Mouse (Mus musculus) forebrain, embryonic 16.5 days (tissue): ENCODE measurements around the gene Fam227a. TPM values are rescaled to one million over a fixed set of nuclear protein-coding genes. Genes with fewer than 3 reads are reported as not detected.
A peak's percentile ranks its signal among the peaks of the same experiment; 100 is the strongest.

Source experiments
- ATAC-seq: fragments of 200-750 bp; cut with Nextera tagmentation; 2 replicates; pipeline ENCODE4 v1.8.0; 2017; ENCODE audit warnings: mild to moderate bottlenecking, moderate library complexity
- H3K27ac ChIP-seq: fragments of 300-500 bp; sonication (generic); 2 replicates; pipeline ENCODE4 v1.5.1; 2014; ENCODE audit warnings: low read length, control low read depth
- H3K27me3 ChIP-seq: fragments of 300-500 bp; sonication (generic); replicated peaks from 2 replicates; pipeline ENCODE4 v1.6.1; 2014; ENCODE audit warnings: low read length; ENCODE audit not compliant: control insufficient read depth, insufficient read depth
- H3K36me3 ChIP-seq: fragments of 300-500 bp; sonication (generic); 2 replicates; pipeline ENCODE4 v1.6.1; 2014; ENCODE audit not compliant: control insufficient read depth, insufficient read depth
- H3K4me1 ChIP-seq: fragments of 300-500 bp; sonication (generic); replicated peaks from 2 replicates; pipeline ENCODE4 v1.6.1; 2014; ENCODE audit warnings: low read length; ENCODE audit not compliant: control insufficient read depth, insufficient read depth
- H3K4me2 ChIP-seq: fragments of 300-500 bp; sonication (generic); 2 replicates; pipeline ENCODE4 v1.6.1; 2014; ENCODE audit warnings: mild to moderate bottlenecking, low read length, control low read depth
- H3K4me3 ChIP-seq: fragments of 300-500 bp; sonication (generic); replicated peaks from 2 replicates; pipeline ENCODE4 v1.5.1; 2014; ENCODE audit warnings: mild to moderate bottlenecking, low read length, control low read depth
- H3K9ac ChIP-seq: fragments of 300-500 bp; sonication (generic); replicated peaks from 2 replicates; pipeline ENCODE4 v1.6.1; 2014; ENCODE audit warnings: low read depth, low read length, control low read depth
- H3K9me3 ChIP-seq: fragments of 300-500 bp; sonication (generic); 2 replicates; pipeline ENCODE4 v1.6.1; 2016; ENCODE audit warnings: low read length; ENCODE audit not compliant: control insufficient read depth
- whole genome bisulfite sequencing: fragments of 180-500 bp; shearing (Covaris S2); extraction: QIAGEN DNeasy Blood & Tissue Kit; methylation state at CpG from one replicate; pipeline ENCODE4 v1.1.7; 2014; 5-methylcytosine and 5-hydroxymethylcytosine counted together
- polyA plus RNA-seq: library from polyadenylated mRNA; unstranded; fragments of >200 nt; fragmentation: Nextera tagmentation; extraction: Ambion mirVana; gene quantifications from 2 replicates; pipeline ENCODE4 v1.2.1, GENCODE M21; 2015

Gene Fam227a
- polyA plus RNA-seq, 1 experiment from 2014 or later = 4.5 TPM

DNA sequence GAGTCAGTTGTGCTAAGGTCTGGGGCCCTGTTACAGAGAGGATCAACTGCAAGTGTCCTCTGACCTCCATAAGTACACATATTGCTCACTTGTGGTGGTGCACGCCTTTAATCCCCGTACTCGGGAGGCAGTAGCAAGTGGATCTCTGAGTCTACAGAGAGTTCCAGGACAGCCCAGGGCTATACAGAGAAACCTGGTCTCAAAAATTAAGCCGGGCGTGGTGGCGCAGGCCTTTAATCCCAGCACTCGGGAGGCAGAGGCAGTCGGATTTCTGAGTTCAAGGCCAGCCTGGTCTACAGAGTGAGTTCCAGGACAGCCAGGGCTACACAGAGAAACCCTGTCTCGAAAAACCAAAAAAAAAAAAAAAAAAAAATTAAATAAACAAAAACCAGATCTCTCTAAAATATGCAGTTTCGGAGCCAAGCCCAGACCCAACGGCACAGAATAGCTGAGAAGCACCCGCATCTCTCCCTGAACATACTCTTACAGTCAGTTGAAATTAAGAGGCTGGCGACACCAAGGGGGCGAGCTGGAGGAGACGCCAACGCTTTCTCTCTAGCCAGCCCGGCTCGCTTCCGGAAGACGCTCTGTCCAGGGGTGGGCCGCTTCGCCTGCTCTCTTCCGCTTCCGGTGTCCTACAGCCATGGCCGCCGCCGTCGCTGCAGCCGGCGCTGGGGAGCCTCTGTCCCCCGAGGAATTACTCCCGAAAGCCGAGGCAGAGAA lies 11.7 kb upstream of the Fam227a start, which contains the start of gene Tomm22:
Gene Tomm22, plus strand, starts transcription at position 613 of the 723 bp plus-strand sequence.
- H3K27ac ChIP-seq = 0 out of 2 replicates have a peak within 1 kb of the TSS, but pooled peaks have one; percentile 30
- peaks cover 7% of the 10 kb centered on the region for H3K4me1 ChIP-seq
- H3K4me3 ChIP-seq = peak within 1 kb of the TSS; percentile 77
- WGBS = 18% methylated on average over 32 of the region's 33 CpGs
- peak within 1 kb of the TSS; percentile 68 for H3K9ac ChIP-seq
- peak; percentile 99 for ATAC-seq
- H3K36me3 ChIP-seq = peaks cover 26% of the 10 kb centered on the region
- peak within 1 kb of the TSS; percentile 60 for H3K4me2 ChIP-seq
- no peaks in the 10 kb centered on the region for H3K27me3 ChIP-seq
- no peaks in the 10 kb centered on the region for H3K9me3 ChIP-seq

DNA sequence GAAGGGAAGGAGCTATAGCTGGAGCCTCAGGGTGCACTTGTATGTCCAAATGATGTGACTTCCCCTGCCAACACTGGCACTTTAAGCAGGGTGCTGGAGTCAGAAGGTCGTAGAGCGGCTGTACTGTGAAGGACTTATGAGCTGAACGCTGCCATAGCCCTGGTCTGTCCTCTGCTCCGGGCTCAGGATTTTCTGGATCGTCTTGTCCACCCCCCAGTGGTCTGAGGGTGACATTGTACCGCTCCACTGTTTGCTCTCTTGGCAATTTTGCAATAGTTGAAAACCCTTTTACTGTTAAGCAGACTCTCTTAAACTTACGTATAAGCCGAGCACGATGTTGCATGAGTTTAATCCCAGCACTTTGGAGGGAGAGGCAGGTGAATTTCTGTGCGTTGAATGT lies 10.4 kb upstream of the Fam227a start:
- peaks cover 16% of the 10 kb centered on the region for H3K36me3 ChIP-seq
- H3K4me3 ChIP-seq = no peak overlapping the region
- no peaks in the 10 kb centered on the region for H3K9me3 ChIP-seq
- no peaks in the 10 kb centered on the region for H3K27me3 ChIP-seq
- no peak overlapping the region for H3K27ac ChIP-seq
- no peak for ATAC-seq
- H3K4me1 ChIP-seq = peaks cover 7% of the 10 kb centered on the region
- WGBS = 72% methylated on average over 10 of the region's 10 CpGs
- no peak overlapping the region for H3K9ac ChIP-seq
- H3K4me2 ChIP-seq = no peak overlapping the region

DNA sequence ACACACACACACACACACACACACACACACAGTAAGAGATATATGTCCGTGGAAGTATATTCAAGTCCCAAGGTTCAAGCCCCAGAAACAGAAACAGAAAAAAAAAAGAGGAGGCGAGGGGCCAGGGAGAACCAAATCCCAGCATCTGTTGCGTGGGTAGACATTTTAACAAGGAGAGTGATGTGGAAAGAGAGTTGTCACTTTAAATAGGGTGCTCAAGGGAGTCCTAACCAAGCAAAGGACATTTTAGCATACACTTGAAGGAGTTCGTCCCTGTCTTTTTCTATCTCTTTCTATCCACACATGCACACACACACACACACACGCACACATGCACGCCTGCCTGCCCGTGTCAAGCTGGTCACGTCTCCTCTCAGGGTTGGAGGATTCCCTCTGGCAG lies 5.9 kb upstream of the Fam227a start:
- no peaks in the 10 kb centered on the region for H3K27me3 ChIP-seq
- H3K9me3 ChIP-seq = no peaks in the 10 kb centered on the region; the same call in 1 of the 2 replicates
- no peak for ATAC-seq
- H3K27ac ChIP-seq = no peak overlapping the region
- H3K36me3 ChIP-seq = peaks cover 13% of the 10 kb centered on the region
- no peak overlapping the region for H3K9ac ChIP-seq
- 95% methylated on average over 8 of the region's 8 CpGs for WGBS
- no peak overlapping the region for H3K4me3 ChIP-seq
- no peak overlapping the region for H3K4me2 ChIP-seq
- peaks cover 4% of the 10 kb centered on the region for H3K4me1 ChIP-seq

DNA sequence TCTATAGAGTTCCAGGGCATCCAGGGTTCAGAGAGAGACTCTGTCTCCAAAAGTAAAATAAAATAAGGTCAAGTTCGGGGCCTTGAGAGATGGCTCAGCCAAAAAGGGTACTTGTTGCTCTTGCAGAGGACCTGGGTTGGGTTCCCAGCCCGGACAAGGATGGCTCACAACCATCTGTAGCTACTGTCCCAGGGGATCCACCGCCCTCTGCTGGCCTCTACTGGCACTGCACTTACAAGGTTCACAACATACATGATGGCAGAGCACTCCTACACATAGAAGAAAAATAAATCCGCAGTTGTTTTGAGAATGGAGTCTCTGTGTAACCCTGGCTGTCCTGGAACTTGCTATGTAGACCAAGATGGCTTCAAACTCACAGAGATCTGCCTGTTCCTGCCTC lies 3.1 kb upstream of the Fam227a start:
- no peak overlapping the region for H3K4me3 ChIP-seq

DNA sequence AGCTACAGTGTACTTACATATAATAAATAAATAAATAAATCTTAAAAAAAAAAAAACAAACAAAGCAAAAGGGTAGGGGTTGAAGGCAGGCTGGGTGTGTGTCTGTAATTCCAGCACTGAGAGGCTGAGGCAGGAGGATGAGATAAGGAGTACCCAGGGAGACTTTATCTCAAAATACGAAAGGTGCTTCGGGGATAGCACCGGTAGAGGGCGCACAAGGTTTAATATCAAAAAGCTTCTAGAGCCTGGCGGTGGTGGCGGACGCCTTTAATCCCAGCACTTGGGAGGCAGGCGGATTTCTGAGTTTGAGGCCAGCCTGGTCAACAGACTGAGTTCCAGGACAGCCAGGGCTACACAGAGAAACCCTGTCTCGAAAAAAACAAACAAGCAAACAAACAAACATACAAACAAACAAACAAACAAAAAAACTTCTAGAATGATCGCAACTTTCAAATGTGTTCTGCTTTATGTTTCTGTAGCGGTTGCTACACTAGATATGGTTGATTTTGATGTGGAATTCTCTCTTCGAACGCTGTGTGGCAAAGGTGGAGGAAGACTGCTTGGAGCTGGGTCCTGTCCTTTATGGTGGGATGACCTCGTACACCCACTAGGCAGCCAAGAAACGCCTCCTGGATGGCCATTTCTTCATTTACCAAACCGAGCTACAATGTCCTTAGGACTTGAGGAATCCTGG lies 772 bp downstream of the Fam227a start:
- Histone ChIP-seq H3K9ac (peak overlapping the region; percentile 90), H3K27me3 (no peaks in the 10 kb centered on the region), H3K4me2 (peak overlapping the region; percentile 57), H3K4me3 (peak overlapping the region; percentile 57), H3K27ac (peak overlapping the region; percentile 97), H3K9me3 (no peaks in the 10 kb centered on the region; the same call in 1 of the 2 replicates), H3K4me1 (peaks cover 7% of the 10 kb centered on the region), H3K36me3 (peaks cover 3% of the 10 kb centered on the region; the same call in 1 of the 2 replicates)
- under 1% methylated on average over 16 of the region's 16 CpGs for WGBS
- ATAC-seq = peak; percentile 18; the same call in 1 of the 2 replicates

More for the DNA sequence above, 3.1 kb upstream of the Fam227a start:
- Histone ChIP-seq H3K9ac (no peak overlapping the region), H3K4me2 (no peak overlapping the region), H3K27me3 (no peaks in the 10 kb centered on the region), H3K36me3 (peaks cover 11% of the 10 kb centered on the region), H3K27ac (no peak overlapping the region), H3K9me3 (no peaks in the 10 kb centered on the region; the same call in 1 of the 2 replicates), H3K4me1 (peaks cover 7% of the 10 kb centered on the region)
- ATAC-seq = no peak
- WGBS = 79% methylated on average over 4 of the region's 4 CpGs

DNA sequence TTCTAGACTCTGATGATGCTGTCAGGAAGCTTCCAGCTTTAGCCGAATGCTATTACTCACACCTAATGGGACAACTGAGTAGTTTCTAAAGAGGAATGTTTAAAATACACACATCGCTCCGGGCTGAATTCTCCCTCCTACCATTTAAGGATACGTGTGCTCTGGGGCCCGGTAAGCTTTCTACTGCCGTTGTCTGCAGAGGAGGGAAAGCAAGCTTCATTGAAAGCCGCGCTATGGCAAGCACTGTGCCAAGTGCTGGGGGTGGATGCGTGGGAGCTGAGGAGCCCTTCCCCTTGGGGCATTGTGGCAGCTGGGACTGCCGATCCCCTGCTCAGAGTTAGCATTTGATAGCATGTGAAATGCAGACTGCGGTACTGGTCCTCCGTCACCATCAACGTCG lies 2.3 kb downstream of the Fam227a start:
- WGBS = 91% methylated on average over 14 of the region's 14 CpGs
- ATAC-seq = no peak
- H3K9ac ChIP-seq = no peak overlapping the region
- H3K4me1 ChIP-seq = peaks cover 7% of the 10 kb centered on the region
- H3K4me3 ChIP-seq = no peak overlapping the region
- no peaks in the 10 kb centered on the region for H3K9me3 ChIP-seq
- no peak overlapping the region for H3K27ac ChIP-seq
- H3K4me2 ChIP-seq = no peak overlapping the region
- no peaks in the 10 kb centered on the region; the same call in 1 of the 2 replicates for H3K36me3 ChIP-seq
- H3K27me3 ChIP-seq = no peaks in the 10 kb centered on the region

DNA sequence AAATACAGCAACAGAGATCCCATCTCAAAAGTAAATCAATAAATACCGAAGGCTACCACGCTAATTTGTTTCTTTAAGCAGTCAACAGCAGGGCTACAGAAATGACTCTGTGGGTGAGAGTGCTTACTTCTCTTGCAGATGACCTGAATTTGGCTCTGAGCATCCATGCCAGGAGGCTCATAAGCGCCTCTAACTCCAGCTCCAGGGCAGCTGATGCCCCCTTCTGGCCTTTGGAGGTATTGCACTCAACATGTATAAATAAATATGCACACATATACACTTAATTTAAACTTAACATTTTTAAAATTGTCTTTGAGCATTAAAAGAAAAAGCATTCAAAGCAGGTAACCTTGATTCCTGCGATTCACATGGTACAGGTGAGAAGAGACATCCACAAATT lies 7.3 kb downstream of the Fam227a start:
- H3K27ac ChIP-seq = no peak overlapping the region
- no peak overlapping the region for H3K9ac ChIP-seq
- no peak for ATAC-seq
- H3K4me3 ChIP-seq = no peak overlapping the region
- H3K9me3 ChIP-seq = no peaks in the 10 kb centered on the region
- WGBS = 86% methylated on average over 4 of the region's 4 CpGs
- no peaks in the 10 kb centered on the region for H3K27me3 ChIP-seq
- peaks cover 2% of the 10 kb centered on the region; the same call in 1 of the 2 replicates for H3K36me3 ChIP-seq
- H3K4me2 ChIP-seq = no peak overlapping the region
- H3K4me1 ChIP-seq = no peaks in the 10 kb centered on the region

DNA sequence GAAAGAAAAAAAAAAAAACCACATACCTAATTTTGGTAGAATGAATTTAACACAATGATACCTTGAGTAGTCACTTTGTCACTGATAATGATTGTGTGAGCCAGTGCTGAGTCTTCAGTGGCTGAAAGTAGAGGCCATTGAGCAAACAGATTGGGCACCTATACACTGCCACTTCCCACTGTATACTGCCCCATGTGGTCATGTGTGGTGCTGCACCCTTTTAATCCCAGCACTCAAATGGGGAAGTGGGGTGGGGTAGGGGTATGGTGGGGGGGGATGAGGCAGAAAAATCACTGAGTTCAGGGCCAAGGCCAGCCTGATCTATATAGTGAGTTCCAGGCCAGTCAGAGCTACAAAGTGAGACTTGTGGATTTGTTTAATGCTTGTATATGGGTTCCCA lies 8.2 kb downstream of the Fam227a start:
- H3K4me2 ChIP-seq = no peak overlapping the region
- H3K4me1 ChIP-seq = no peaks in the 10 kb centered on the region
- H3K9me3 ChIP-seq = no peaks in the 10 kb centered on the region
- peaks cover 2% of the 10 kb centered on the region; the same call in 1 of the 2 replicates for H3K36me3 ChIP-seq
- H3K4me3 ChIP-seq = no peak overlapping the region
- H3K9ac ChIP-seq = no peak overlapping the region
- no peaks in the 10 kb centered on the region for H3K27me3 ChIP-seq
- H3K27ac ChIP-seq = no peak overlapping the region
- no peak for ATAC-seq

DNA sequence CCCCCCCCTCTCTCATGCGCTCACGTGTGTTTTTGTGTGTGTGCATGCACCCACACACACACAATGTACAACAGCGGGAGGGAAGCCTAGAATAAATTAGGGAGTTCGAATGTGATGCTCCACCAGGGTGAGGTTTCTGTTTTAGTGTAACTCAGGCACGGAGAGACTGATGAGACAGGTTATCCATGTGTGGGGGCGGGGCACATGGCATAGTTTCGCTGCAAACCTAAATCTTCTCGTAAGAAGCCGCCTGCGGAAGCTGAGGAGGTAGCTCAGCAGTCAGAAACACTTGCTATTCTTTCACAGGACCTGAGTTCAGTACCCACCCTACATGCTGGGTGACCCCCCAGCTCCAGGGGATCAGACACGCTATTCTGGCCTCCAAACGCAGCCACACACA lies 10.6 kb downstream of the Fam227a start:
- Histone ChIP-seq H3K27ac (no peak overlapping the region), H3K9ac (no peak overlapping the region), H3K4me2 (no peak overlapping the region), H3K27me3 (no peaks in the 10 kb centered on the region), H3K4me3 (no peak overlapping the region), H3K4me1 (no peaks in the 10 kb centered on the region), H3K9me3 (no peaks in the 10 kb centered on the region), H3K36me3 (peaks cover 2% of the 10 kb centered on the region; the same call in 1 of the 2 replicates)
- ATAC-seq = no peak
- 88% methylated on average over 12 of the region's 12 CpGs for WGBS
